Mouse (Mus musculus) left cerebral cortex, adult 2 months (tissue): ENCODE results near the gene Lrmp. TPM values are rescaled to one million over a fixed set of nuclear protein-coding genes. Genes with fewer than 3 reads are reported as not detected.

ENCODE experiments used
- DNase-seq, 2 experiments: peaks; one replicate each; pipeline ENCODE4 v3.0.0; 2021 to 2022; ENCODE audit warnings: low spot score in 2 of 2, mixed read lengths in 1 of 2; ENCODE audit errors: extremely low spot score in 1 of 2
- H3K27ac ChIP-seq: fragments of 200-600 bp; 2 replicates; pipeline ENCODE4 v1.8.1; 2022
- H3K4me3 ChIP-seq: fragments of 200-600 bp; 2 replicates; pipeline ENCODE4 v1.8.1; 2022
- CTCF ChIP-seq: fragments of 200-600 bp; IDR thresholded peaks from 2 replicates; pipeline ENCODE4 v1.8.1; 2022; ENCODE audit warnings: antibody characterized with exemption, mild to moderate bottlenecking, moderate library complexity
- intact Hi-C: fragments of 180-260 bp; cut with DNase I; formaldehyde crosslinking; loops from one replicate; pipeline ENCODE4 v1.15.1; 2025
- total RNA-seq, 2 experiments: library from RNA; stranded (reverse); gene quantifications; 2 replicates each; pipeline ENCODE4 v1.2.3; 2021

Lrmp gene
- total RNA-seq, 2 experiments from 2014 or later = 2.4 to 2.5 TPM

DNA sequence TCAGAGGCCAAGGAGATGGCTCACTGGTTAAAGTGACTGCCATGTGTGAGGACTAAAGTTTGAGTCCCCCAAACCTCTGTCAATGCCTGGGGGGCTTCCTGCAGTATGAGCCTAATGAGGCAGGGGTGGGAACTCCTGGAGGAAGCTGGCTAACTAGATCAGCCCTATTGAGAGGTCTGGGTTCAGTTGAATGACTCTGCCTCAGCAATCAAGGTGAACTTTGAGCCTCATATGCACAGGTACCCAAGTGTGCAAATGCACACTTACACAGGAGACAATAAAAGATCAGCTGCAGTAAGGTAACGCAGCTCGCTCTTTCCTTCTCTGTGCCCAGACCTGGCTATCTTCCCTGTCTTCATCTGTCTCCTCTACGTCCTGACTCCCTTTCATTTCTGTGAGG, 77.6 kb downstream of the Lrmp start:
- Histone ChIP-seq H3K27ac (no peak overlapping the region), H3K4me3 (no peak overlapping the region)
- TF ChIP-seq CTCF = no peak
- intact Hi-C loops = no loop called here
- DNase-seq = no peak

GRCm38 (mm10) chr6:145193446-145193845, 78.0 kb downstream of the Lrmp start:
- no peak for DNase-seq
- no peak for TF ChIP-seq CTCF
- Histone ChIP-seq H3K4me3 (no peak overlapping the region), H3K27ac (no peak overlapping the region)
- intact Hi-C loops = no loop called here

- no peak overlapping the region for H3K27ac ChIP-seq
- TF ChIP-seq CTCF = no peak
- H3K4me3 ChIP-seq = no peak overlapping the region
- DNase-seq = no peak
- intact Hi-C loops = no loop called here
Measured at GRCm38 (mm10) chr6:145197949-145198686, 82.7 kb downstream of the Lrmp start.

DNA sequence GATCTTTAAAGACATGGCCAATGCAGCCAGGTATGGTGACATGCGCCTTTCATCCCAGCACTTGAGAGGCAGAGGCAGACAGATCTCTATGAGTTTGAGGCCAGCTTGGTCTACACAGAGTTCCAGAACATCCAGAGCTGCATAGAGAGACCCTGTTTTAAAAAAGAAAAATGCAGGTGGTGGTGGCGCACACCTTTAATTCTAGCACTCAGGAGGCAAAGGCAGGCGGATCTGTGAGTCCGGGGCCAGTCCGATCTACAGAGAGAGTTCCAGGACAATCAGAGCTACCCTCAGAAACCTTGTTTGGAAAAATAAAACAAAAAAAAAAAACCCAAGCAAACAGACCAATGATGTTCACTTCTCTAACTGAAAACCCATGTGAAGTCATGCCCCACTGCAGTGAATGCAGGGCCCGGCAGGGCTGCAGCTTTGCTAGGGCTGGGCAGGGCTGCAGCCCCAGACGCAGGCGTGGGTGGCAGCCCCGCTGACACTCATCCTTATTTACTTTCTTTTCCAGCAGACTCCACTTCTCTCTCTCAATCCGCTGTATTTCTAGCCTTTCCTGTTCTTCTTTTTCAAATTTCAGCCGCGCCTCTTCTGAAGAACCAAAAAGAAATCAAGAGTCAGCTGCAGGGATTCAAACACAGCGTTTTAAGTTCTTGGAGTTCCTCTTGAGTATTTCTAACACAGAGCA, 87.1 kb downstream of the Lrmp start:
- H3K27ac ChIP-seq = no peak overlapping the region
- no peak for TF ChIP-seq CTCF
- intact Hi-C loops = no loop called here
- no peak overlapping the region for H3K4me3 ChIP-seq
- no peak for DNase-seq

- no peak for TF ChIP-seq CTCF
Measured at GRCm38 (mm10) chr6:145204440-145204839, 89.0 kb downstream of the Lrmp start.

GRCm38 (mm10) chr6:145205142-145205541, 89.7 kb downstream of the Lrmp start:
- intact Hi-C loops = no loop called here
- Histone ChIP-seq H3K4me3 (no peak overlapping the region), H3K27ac (no peak overlapping the region)
- no peak for DNase-seq
- no peak for TF ChIP-seq CTCF

More at GRCm38 (mm10) chr6:145204440-145204839, 89.0 kb downstream of the Lrmp start:
- H3K27ac ChIP-seq = no peak overlapping the region
- intact Hi-C loops = no loop called here
- DNase-seq = no peak
- no peak overlapping the region for H3K4me3 ChIP-seq

GRCm38 (mm10) chr6:145210056-145210680, 94.7 kb downstream of the Lrmp start:
- TF ChIP-seq CTCF = no peak
- no peak for DNase-seq
- peak overlapping the region; percentile 47 for H3K4me3 ChIP-seq
- H3K27ac ChIP-seq = no peak overlapping the region; the same call in 1 of the 2 replicates
- intact Hi-C loops = no loop called here

GRCm38 (mm10) chr6:145210816-145211338, 95.4 kb downstream of the Lrmp start, which contains the start of the genes Casc1 and Etfrf1:
TSS of gene Casc1 (minus strand) at chr6:145211005.
TSS of gene Etfrf1 (plus strand) at chr6:145211134.
- DNase-seq = peak; percentile 97 to 98
- peak within 1 kb of the TSS; percentile 96 for H3K27ac ChIP-seq
- intact Hi-C loops = loop anchor here (1.0 kb wide), 2 partner anchors 39 to 130 kb away; partner anchors contain the start of gene Kras
- H3K4me3 ChIP-seq = peak within 1 kb of the TSS; percentile 77
- TF ChIP-seq CTCF = no peak

DNA sequence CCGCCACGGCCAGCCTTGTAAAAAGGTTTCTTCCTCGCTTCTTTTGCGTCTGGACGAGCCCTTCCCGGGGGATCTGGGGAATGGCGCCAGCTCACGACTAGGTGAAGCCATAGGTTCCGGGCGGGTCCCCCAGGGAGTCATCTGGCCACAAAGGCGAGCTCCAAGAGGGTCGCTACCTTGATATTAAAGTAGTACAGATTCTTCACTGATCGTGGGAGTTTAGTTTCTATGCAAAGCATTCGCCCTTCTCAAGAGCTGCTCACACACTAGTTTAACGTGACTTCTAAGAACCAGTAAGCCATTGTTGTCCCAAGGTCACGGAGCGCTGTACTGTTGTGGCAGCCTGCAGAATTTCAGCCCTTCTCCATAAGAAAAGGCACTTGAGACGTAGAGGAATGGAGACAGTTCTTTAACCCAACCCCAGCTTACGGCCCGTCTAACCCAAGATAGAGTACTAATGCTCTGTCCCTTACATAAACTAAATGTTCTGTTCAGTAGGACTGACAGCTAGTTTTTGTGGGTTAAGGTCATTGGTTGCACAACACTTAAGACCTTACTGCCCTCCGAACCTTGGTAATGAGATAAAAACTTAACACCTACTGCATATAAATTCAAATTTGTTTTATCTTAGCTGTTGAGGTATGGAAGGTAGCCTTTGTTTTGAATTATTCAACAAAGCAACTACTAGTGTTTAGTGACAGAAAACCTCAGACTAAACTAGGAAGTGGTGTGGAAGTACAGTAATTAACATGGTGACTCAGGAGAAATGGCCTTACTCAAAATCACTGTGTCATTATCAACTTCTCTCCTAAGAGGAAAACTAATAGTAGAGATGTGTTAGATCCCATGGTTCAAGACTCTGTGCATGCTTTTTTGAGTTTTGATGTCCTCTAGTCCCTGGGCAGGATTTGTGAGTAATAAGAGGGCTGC, 96.2 kb downstream of the Lrmp start:
- H3K4me3 ChIP-seq = peak overlapping the region; percentile 77
- H3K27ac ChIP-seq = peak overlapping the region; percentile 96
- no peak; the same call in 1 of the 2 replicates for TF ChIP-seq CTCF
- DNase-seq = no peak
- intact Hi-C loops = loop anchor here (1.0 kb wide), 2 partner anchors 39 to 130 kb away; partner anchors contain the start of gene Kras

DNA sequence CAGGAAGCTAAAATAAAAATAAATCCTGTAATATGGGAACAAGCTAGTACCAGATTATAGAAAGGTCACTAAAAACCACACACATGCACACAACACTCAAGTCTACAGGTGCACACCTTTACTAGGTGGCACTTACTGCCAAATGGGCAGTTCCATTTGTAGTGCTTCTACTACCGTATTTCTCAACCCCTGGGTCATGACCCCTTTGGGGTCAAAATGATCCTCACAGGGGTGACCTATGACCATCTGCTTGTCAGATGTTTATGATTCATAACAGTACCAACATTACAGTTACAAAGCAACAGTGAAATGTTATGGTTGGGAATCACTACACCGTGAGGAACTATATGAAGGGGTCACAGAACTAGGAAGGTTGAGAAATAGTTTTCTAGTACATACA, 98.5 kb downstream of the Lrmp start:
- intact Hi-C loops = no loop called here
- TF ChIP-seq CTCF = no peak
- DNase-seq = no peak
- H3K4me3 ChIP-seq = no peak overlapping the region
- no peak overlapping the region for H3K27ac ChIP-seq

DNA sequence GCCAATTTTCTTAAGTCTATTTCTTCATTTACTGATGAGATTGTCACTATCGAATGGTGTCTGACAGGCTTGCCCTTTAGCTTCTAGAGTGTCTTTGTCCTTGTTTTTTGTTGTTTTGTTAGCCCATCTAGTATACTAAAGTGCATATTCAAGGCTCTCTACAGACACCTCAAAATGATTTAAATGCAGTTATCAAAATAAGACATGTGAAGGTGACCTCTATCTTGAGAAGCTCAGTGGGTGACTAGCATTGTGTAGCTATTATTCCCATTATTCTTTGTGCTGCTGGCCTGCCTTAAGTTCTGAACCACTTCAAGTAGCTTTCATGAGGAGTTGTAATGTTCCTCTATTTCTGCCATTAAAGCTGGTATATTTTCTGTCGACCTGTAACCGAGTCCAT, 100.4 kb downstream of the Lrmp start:
- Histone ChIP-seq H3K4me3 (no peak overlapping the region), H3K27ac (peak overlapping the region; percentile 76; the same call in 1 of the 2 replicates)
- no peak for DNase-seq
- intact Hi-C loops = no loop called here
- no peak for TF ChIP-seq CTCF
